Mouse (Mus musculus) myocyte (in vitro differentiated cells): Measurements from ENCODE around the gene Tshz2.

Source experiments
- CEBPB ChIP-seq: IDR thresholded peaks from 2 replicates; pipeline ENCODE4 v1.6.1; 2011; ENCODE audit warnings: mild to moderate bottlenecking, moderate library complexity; ENCODE audit not compliant: poor library complexity, insufficient read depth, severe bottlenecking
- E2F4 ChIP-seq: IDR thresholded peaks from one replicate; pipeline ENCODE4 v1.6.1; 2011; ENCODE audit warnings: mild to moderate bottlenecking, control low read depth, moderate library complexity; ENCODE audit not compliant: insufficient read depth
- MAX ChIP-seq: IDR thresholded peaks from one replicate; pipeline ENCODE4 v1.6.1; 2011; ENCODE audit warnings: low read depth, mild to moderate bottlenecking, control low read depth
- MYOD1 ChIP-seq, 3 experiments: IDR thresholded peaks; one replicate each; pipeline ENCODE4 v1.6.1; 2011; ENCODE audit warnings: control low read depth in 2 of 3, low read depth in 2 of 3, mild to moderate bottlenecking in 2 of 3, moderate library complexity in 1 of 3; ENCODE audit not compliant: insufficient read length in 2 of 3, control insufficient read depth in 1 of 3
- MYOG ChIP-seq, 3 experiments: IDR thresholded peaks; one replicate each; pipeline ENCODE4 v1.6.1; 2011; ENCODE audit warnings: control low read depth in 2 of 3, low read depth in 2 of 3, mild to moderate bottlenecking in 2 of 3; ENCODE audit not compliant: insufficient read length in 2 of 3, control insufficient read depth in 1 of 3, insufficient read depth in 1 of 3
- POLR2A ChIP-seq: IDR thresholded peaks from one replicate; pipeline ENCODE4 v1.6.1; 2011; ENCODE audit warnings: low read depth, mild to moderate bottlenecking, control low read depth, moderate library complexity; ENCODE audit not compliant: insufficient read length
- POLR2AphosphoS2 ChIP-seq: IDR thresholded peaks from one replicate; pipeline ENCODE4 v1.6.1; 2011; ENCODE audit warnings: low read depth, control low read depth; ENCODE audit not compliant: insufficient read length
- REST ChIP-seq: IDR thresholded peaks from one replicate; pipeline ENCODE4 v1.6.1; 2011; ENCODE audit warnings: mild to moderate bottlenecking, control low read depth, moderate library complexity; ENCODE audit not compliant: insufficient read depth, insufficient read length
- SRF ChIP-seq: IDR thresholded peaks from one replicate; pipeline ENCODE4 v1.6.1; 2011; ENCODE audit warnings: low read depth; ENCODE audit not compliant: control insufficient read depth, insufficient read length
- TCF12 ChIP-seq: IDR thresholded peaks from one replicate; pipeline ENCODE4 v1.6.1; 2011; ENCODE audit warnings: mild to moderate bottlenecking, control low read depth; ENCODE audit not compliant: poor library complexity, insufficient read depth, severe bottlenecking
- TCF3 ChIP-seq: IDR thresholded peaks from one replicate; pipeline ENCODE4 v1.6.1; 2011; ENCODE audit warnings: low read depth, control low read depth; ENCODE audit not compliant: insufficient read length
- USF1 ChIP-seq: IDR thresholded peaks from one replicate; pipeline ENCODE4 v1.6.1; 2011; ENCODE audit warnings: low read depth, mild to moderate bottlenecking, control low read depth, moderate library complexity

DNA sequence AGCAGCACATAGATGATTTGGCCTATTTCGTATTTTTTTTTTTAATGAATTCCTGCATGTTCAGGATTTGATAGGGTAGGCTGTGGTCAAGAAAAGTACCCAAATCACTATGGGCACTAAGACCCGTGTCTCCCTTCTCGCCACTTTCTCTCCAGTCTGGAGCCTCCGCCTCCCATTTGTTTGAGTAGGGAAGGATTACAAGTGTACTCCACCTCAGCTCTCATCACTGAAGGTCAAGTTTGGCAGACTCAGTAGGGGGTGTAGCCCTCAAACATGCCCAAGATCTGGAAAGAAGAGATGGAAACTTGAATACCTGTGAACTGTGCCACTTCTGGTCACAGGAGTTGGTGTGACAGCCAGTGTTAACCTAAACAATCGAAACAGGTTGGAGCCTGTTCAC, 66.3 kb downstream of the Tshz2 start:
- TF ChIP-seq POLR2A (no peak), USF1 (no peak), MYOG (IDR thresholded peaks at IDR 0.05; ENCODE audit: control insufficient read depth in 1 of 3, insufficient read depth in 1 of 3, insufficient read length in 2 of 3, low read depth in 2 of 3) (no peak), MYOD1 (IDR thresholded peaks at IDR 0.05; ENCODE audit: control insufficient read depth in 1 of 3, insufficient read length in 2 of 3, low read depth in 2 of 3) (no peak), MAX (no peak), CEBPB (no peak), E2F4 (no peak), TCF12 (no peak), REST (no peak), TCF3 (no peak), POLR2AphosphoS2 (no peak), SRF (no peak)
